Mouse (Mus musculus) lung, postnatal 0 days (tissue): Measurements from ENCODE around the gene Trio.

Experiments
- CTCF ChIP-seq: IDR thresholded peaks from 2 replicates; pipeline ENCODE4 v1.5.1; 2016; ENCODE audit warnings: antibody characterized with exemption, mild to moderate bottlenecking
- EP300 ChIP-seq: IDR thresholded peaks from 2 replicates; pipeline ENCODE4 v1.6.1; 2016; ENCODE audit warnings: antibody characterized with exemption, mild to moderate bottlenecking, control low read depth

DNA sequence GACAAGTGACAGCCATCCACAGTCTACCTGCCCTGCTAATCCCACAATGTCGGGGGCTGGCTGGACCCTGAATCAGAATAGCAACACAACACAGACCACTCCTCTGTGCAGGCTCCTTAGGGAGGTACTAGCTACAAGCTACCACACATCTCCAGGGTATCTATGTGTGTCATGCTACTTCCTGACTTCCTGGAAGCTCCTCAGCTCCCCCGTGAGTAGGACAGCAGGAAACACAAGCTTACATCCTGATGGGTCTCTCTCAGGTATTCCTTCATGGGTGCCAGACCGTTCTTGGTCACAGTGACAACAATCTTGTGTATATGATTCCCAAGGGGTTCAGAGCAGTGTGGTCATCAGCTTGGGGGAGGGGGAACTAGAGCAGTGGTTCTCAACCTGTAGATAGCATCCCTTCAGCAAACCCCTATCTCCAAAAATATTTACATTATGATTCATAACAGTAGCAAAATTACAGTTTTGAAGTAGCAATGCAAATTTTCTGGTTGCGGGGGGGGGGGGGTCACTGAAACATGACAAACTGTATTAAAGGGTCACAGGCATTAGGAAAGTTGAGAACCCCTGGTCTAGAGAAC, 199.5 kb downstream of the Trio start:
- TF ChIP-seq CTCF: no peak
- TF ChIP-seq EP300: no peak
